Mouse (Mus musculus) embryo, embryonic 9.5 days (tissue): Measurements from ENCODE around the gene Prkcg.

Source experiments
- DNase-seq: peaks from one replicate; pipeline ENCODE4 v3.0.0-alpha.2; 2017; ENCODE audit errors: extremely low spot score

Gene Prkcg

DNA sequence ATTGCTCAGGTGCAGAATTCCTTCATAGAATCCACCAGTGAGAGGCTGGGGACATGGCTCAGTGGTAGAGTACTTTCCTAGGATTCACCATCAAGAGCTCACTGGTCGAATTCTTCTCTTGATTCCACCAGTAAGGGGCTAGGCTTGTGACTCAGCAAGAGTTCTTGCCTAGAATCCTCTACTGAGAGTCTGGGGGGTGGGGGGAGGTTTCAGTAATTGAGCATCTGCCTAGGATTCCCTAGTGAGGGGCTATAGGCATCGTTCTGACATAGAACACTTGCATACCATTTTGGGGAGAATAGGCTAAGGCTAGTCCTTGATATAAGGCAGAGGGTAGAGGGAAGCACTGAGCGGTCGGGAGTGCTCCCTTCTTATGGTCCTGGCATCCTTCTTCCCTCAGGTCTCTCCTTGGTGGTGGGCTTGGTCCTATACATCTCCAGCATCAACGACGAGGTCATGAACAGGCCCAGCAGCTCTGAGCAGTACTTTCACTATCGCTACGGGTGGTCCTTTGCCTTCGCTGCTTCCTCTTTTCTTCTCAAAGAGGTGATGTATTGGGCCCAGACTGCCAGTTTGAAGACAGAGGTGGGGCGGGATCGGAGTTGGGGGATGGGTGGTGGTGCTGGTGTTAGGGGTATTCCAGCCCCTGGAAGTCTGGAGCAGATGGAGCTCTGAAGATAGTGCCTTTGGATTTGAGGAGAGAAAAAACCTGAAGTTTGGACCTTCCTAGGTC is 76.7 kb downstream of the Prkcg start:
- no peak for DNase-seq

DNA sequence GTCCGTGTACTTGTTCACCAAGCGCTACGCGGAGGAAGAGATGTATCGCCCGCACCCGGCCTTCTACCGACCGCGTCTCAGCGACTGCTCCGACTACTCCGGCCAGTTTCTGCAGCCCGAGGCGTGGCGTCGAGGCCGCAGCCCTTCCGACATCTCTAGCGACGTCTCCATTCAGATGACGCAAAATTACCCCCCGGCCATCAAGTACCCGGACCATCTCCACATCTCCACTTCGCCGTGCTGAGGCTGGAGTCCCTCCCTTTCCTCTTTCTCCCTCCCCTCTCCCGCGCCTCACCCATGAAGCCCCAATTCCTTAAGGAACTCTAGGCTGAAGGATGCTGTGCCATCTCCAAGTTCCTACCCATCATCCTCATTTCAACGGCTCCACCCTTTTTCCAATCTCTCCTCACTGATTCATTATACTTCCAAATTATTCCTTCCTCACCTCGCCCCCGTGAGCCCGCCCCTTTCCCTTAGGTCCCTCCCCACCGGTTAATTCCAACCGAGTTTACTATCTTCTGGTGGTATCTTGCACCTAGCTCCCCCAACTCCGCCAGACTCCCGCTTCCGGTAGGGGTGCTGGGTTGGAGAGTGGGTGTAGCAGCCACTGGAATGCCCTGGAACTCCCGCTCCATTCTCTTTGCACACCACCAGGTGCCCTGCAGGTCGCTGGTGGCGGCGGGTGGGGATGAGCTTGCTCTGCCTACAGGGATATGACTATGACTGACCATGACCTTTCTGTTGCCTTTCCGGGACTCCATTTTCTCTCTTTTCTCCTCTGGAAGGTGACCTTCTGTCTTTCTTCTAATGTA is 77.9 kb downstream of the Prkcg start:
- DNase-seq = no peak

DNA sequence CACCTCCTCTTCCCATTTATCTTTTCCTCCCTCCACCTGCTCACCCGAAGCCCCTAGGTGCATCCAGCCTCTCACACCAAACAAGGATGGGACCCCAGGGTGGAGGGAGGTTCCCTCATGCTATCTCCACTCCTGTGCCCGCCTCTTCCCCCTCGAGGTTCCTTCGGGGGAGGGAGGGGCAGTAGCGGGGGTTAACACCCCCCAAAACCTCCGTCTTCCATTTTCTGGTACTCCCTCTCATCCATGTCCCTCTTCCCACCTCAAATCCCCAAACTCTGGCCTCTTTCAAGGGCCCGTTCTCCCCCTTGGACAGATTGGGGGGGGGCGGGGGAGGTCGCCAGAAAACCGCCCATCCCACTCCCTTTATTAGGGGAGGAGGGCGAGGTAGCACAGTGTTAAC is 78.6 kb downstream of the Prkcg start:
- no peak for DNase-seq

DNA sequence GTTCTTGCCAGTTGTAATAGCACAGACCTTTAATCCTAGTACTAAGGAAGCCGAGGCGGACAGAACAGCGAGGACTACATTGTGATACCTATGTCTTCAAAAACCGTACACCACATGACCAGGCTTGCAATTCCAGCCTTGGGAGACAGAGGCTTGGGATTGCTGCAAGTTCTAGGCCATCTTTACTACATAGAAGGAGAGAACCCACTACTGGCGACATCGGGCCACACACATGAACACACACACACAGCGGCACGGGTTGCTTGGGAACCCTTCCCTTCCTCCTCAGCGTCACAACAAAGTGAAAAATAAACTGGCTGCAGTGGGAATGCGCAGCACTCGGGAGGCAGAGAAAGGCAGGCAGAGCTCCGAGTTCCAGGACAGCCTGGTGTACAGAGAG is 79.3 kb downstream of the Prkcg start:
- DNase-seq = peak; percentile 19

DNA sequence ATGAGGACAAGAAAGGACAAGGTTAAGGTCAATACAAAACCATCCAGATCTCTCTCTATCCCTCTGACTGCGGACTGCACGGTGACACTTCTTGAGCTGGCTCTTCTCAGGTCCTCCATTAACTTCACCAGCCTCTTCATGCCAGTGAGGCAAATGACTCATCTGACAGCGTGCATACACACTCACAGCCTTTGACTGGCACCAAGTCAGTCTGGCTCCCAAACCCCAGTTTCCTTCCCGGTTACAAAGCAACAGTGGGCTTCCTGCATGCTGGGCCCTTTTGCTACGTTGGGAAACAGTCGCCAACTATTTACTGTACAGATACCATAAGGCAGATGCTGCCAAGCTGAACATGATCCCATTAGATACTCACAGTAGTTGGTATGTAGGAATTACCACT is 80.2 kb downstream of the Prkcg start:
- DNase-seq = no peak

DNA sequence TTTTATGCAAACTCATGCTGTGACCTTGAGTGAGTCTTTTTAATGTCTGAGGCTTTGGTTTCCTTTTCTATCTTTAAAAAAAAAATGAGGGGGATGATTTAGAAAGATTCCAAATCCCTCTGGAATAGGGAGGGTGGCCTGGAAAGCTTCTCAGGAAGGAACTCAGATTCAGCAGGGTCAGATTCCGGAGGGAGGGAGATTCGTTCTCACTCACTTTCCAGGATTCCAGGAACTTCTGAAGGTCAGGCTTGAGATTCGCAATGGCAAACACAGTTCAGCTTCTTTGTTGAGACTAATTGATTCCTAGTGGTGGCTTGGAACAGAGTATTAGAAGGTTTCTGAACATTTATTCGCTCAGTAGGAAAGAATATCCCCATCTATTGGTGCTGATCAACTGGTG is 81.4 kb downstream of the Prkcg start:
- no peak for DNase-seq

DNA sequence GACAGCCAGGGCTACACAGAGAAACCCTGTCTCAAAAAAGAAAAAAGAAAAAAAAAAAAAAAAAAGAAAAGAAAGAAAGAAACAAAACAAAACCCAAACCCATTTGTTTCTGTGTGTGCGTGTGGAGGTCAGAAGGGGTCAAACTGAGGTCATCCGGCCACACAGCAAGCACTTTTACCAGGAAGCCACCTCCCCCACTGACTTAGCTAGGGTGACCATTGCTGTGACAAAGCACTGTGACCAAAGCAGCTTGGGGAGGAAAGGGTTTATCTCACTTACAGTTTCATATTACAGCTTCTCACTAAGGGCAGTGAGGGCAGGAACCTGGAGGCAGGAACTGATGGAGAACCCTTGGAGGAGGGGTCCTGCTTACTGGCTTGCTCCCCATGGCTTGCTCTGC is 83.4 kb downstream of the Prkcg start:
- no peak for DNase-seq

DNA sequence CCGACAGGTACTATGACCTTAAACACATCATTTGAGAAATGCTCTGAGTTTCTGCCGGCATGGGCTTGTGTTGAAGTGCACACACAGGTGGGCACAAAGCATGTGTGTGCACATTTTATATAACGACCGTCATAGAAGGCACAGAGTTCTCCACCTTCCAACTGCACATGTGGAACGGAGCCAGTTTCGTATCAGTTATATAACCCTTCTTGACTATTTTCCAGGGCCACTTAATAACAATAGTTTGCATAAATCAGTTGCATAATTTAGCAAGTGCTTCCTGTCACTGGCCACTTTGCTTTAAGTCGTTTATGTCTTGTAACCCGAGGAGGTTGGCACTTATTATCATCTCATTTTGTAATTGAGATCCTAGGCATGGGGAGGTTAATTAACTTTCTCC is 84.8 kb downstream of the Prkcg start:
- no peak for DNase-seq

DNA sequence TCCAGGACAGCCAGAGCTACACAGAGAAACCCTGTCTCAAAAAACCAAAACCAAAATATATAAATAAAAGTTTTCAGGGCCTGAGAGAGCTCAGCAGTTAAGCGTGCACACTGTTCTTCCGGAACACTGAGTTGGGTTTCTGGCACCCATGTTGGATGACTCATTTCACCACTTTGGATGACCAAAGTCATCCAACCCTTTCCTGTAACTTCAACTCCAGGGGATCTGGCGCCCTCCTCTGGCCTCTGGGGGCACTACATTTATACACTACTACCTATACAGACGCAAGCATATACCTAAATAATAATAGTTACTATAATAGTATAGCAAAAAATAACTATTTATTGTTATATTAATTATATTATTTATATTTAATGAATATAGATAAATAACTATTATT is 87.9 kb downstream of the Prkcg start:
- no peak for DNase-seq
